Mouse (Mus musculus): ENCODE data around the gene Rgs16.

The Rgs16 gene

GRCm38 (mm10) chr1:153769998-153770775 lies 30.0 kb downstream of the Rgs16 start:
- Histone ChIP-seq H3K4me1 (replicated peaks; ENCODE audit: low read depth, low read length) (peaks cover 13% of the 10 kb centered on the region), H3K27me3 (ENCODE audit: insufficient read depth, low read length) (no peaks in the 10 kb centered on the region)
- TF ChIP-seq CTCF (conservative IDR thresholded peaks at IDR 0.05; ENCODE audit: low read length) (no peak), NANOG (IDR thresholded peaks at IDR 0.05; ENCODE audit: borderline replicate concordance, low read length) (no peak), POU5F1 (IDR thresholded peaks at IDR 0.05; ENCODE audit: borderline replicate concordance, low read length) (no peak)

GRCm38 (mm10) chr1:153770776-153771167 lies 30.6 kb downstream of the Rgs16 start:
- no peaks in the 10 kb centered on the region for H3K36me3 ChIP-seq (ENCODE audit: insufficient read depth, low read length)
- H3K4me3 ChIP-seq (replicated peaks; ENCODE audit: low read length) = no peak overlapping the region
- peaks cover 8% of the 10 kb centered on the region for H3K4me1 ChIP-seq (replicated peaks; ENCODE audit: low read depth, low read length)
- no peak for TF ChIP-seq NANOG (IDR thresholded peaks at IDR 0.05; ENCODE audit: borderline replicate concordance, low read length)
- no peak for TF ChIP-seq CTCF (conservative IDR thresholded peaks at IDR 0.05; ENCODE audit: low read length)
- TF ChIP-seq POU5F1 (IDR thresholded peaks at IDR 0.05; ENCODE audit: borderline replicate concordance, low read length) = no peak
- H3K9me3 ChIP-seq (ENCODE audit: low read length) = no peaks in the 10 kb centered on the region
- H3K27me3 ChIP-seq (ENCODE audit: insufficient read depth, low read length) = no peaks in the 10 kb centered on the region

More at GRCm38 (mm10) chr1:153769998-153770775, 30.0 kb downstream of the Rgs16 start:
- Histone ChIP-seq H3K4me3 (replicated peaks; ENCODE audit: low read length) (no peak overlapping the region), H3K9me3 (ENCODE audit: low read length) (no peaks in the 10 kb centered on the region), H3K36me3 (ENCODE audit: insufficient read depth, low read length) (no peaks in the 10 kb centered on the region)

GRCm38 (mm10) chr1:153775174-153775573 lies 35.0 kb downstream of the Rgs16 start:
- H3K4me1 ChIP-seq (replicated peaks; ENCODE audit: low read depth, low read length) = no peaks in the 10 kb centered on the region
- H3K36me3 ChIP-seq (ENCODE audit: insufficient read depth, low read length) = no peaks in the 10 kb centered on the region
- TF ChIP-seq POU5F1 (IDR thresholded peaks at IDR 0.05; ENCODE audit: borderline replicate concordance, low read length) (no peak), CTCF (conservative IDR thresholded peaks at IDR 0.05; ENCODE audit: low read length) (no peak), NANOG (IDR thresholded peaks at IDR 0.05; ENCODE audit: borderline replicate concordance, low read length) (no peak)
- H3K9me3 ChIP-seq (ENCODE audit: low read length) = no peaks in the 10 kb centered on the region
- H3K4me3 ChIP-seq (replicated peaks; ENCODE audit: low read length) = no peak overlapping the region
- H3K27me3 ChIP-seq (ENCODE audit: insufficient read depth, low read length) = no peaks in the 10 kb centered on the region

GRCm38 (mm10) chr1:153776257-153776656 lies 36.1 kb downstream of the Rgs16 start:
- Histone ChIP-seq H3K9me3 (ENCODE audit: low read length) (no peaks in the 10 kb centered on the region), H3K27me3 (ENCODE audit: insufficient read depth, low read length) (no peaks in the 10 kb centered on the region), H3K36me3 (ENCODE audit: insufficient read depth, low read length) (no peaks in the 10 kb centered on the region), H3K4me1 (replicated peaks; ENCODE audit: low read depth, low read length) (no peaks in the 10 kb centered on the region), H3K4me3 (replicated peaks; ENCODE audit: low read length) (no peak overlapping the region)
- TF ChIP-seq NANOG (IDR thresholded peaks at IDR 0.05; ENCODE audit: borderline replicate concordance, low read length) = no peak
- no peak for TF ChIP-seq POU5F1 (IDR thresholded peaks at IDR 0.05; ENCODE audit: borderline replicate concordance, low read length)
- no peak for TF ChIP-seq CTCF (conservative IDR thresholded peaks at IDR 0.05; ENCODE audit: low read length)

GRCm38 (mm10) chr1:153778205-153778604 lies 38.1 kb downstream of the Rgs16 start:
- Histone ChIP-seq H3K4me3 (replicated peaks; ENCODE audit: low read length) (no peak overlapping the region), H3K9me3 (ENCODE audit: low read length) (no peaks in the 10 kb centered on the region), H3K27me3 (ENCODE audit: insufficient read depth, low read length) (no peaks in the 10 kb centered on the region; the same call in 1 of the 2 replicates), H3K36me3 (ENCODE audit: insufficient read depth, low read length) (no peaks in the 10 kb centered on the region), H3K4me1 (replicated peaks; ENCODE audit: low read depth, low read length) (no peaks in the 10 kb centered on the region)
- TF ChIP-seq CTCF (conservative IDR thresholded peaks at IDR 0.05; ENCODE audit: low read length) = no peak
- TF ChIP-seq NANOG (IDR thresholded peaks at IDR 0.05; ENCODE audit: borderline replicate concordance, low read length) = no peak
- no peak for TF ChIP-seq POU5F1 (IDR thresholded peaks at IDR 0.05; ENCODE audit: borderline replicate concordance, low read length)

- TF ChIP-seq POU5F1 (IDR thresholded peaks at IDR 0.05; ENCODE audit: borderline replicate concordance, low read length) = no peak
- TF ChIP-seq CTCF (conservative IDR thresholded peaks at IDR 0.05; ENCODE audit: low read length) = no peak
- no peak for TF ChIP-seq NANOG (IDR thresholded peaks at IDR 0.05; ENCODE audit: borderline replicate concordance, low read length)
- Histone ChIP-seq H3K4me3 (replicated peaks; ENCODE audit: low read length) (no peak overlapping the region), H3K36me3 (ENCODE audit: insufficient read depth, low read length) (no peaks in the 10 kb centered on the region), H3K9me3 (ENCODE audit: low read length) (no peaks in the 10 kb centered on the region), H3K27me3 (ENCODE audit: insufficient read depth, low read length) (peaks cover 5% of the 10 kb centered on the region; the same call in 1 of the 2 replicates), H3K4me1 (replicated peaks; ENCODE audit: low read depth, low read length) (no peaks in the 10 kb centered on the region)
These were observed 43.2 kb downstream of the Rgs16 start for GRCm38 (mm10) chr1:153783339-153783738.

GRCm38 (mm10) chr1:153785608-153786007 lies 45.5 kb downstream of the Rgs16 start:
- no peak overlapping the region for H3K4me3 ChIP-seq (replicated peaks; ENCODE audit: low read length)
- peaks cover 5% of the 10 kb centered on the region; the same call in 1 of the 2 replicates for H3K27me3 ChIP-seq (ENCODE audit: insufficient read depth, low read length)
- H3K36me3 ChIP-seq (ENCODE audit: insufficient read depth, low read length) = no peaks in the 10 kb centered on the region
- no peak for TF ChIP-seq POU5F1 (IDR thresholded peaks at IDR 0.05; ENCODE audit: borderline replicate concordance, low read length)
- no peak for TF ChIP-seq NANOG (IDR thresholded peaks at IDR 0.05; ENCODE audit: borderline replicate concordance, low read length)
- no peak for TF ChIP-seq CTCF (conservative IDR thresholded peaks at IDR 0.05; ENCODE audit: low read length)
- no peaks in the 10 kb centered on the region for H3K9me3 ChIP-seq (ENCODE audit: low read length)
- no peaks in the 10 kb centered on the region for H3K4me1 ChIP-seq (replicated peaks; ENCODE audit: low read depth, low read length)

GRCm38 (mm10) chr1:153790708-153791107 lies 50.6 kb downstream of the Rgs16 start:
- Histone ChIP-seq H3K9me3 (ENCODE audit: low read length) (no peaks in the 10 kb centered on the region), H3K36me3 (ENCODE audit: insufficient read depth, low read length) (no peaks in the 10 kb centered on the region), H3K4me3 (replicated peaks; ENCODE audit: low read length) (no peak overlapping the region), H3K4me1 (replicated peaks; ENCODE audit: low read depth, low read length) (no peaks in the 10 kb centered on the region), H3K27me3 (ENCODE audit: insufficient read depth, low read length) (peaks cover 8% of the 10 kb centered on the region)
- no peak for TF ChIP-seq NANOG (IDR thresholded peaks at IDR 0.05; ENCODE audit: borderline replicate concordance, low read length)
- no peak for TF ChIP-seq POU5F1 (IDR thresholded peaks at IDR 0.05; ENCODE audit: borderline replicate concordance, low read length)
- no peak for TF ChIP-seq CTCF (conservative IDR thresholded peaks at IDR 0.05; ENCODE audit: low read length)

All from E14TG2a.4 (cell line).